Mouse (Mus musculus) C2C12 (cell line): ENCODE results near the gene Tex37.

Experiments
- CEBPB ChIP-seq: IDR thresholded peaks from one replicate; pipeline ENCODE4 v1.6.1; 2011; ENCODE audit warnings: low read depth, mild to moderate bottlenecking, control low read depth, moderate library complexity
- CTCF ChIP-seq: IDR thresholded peaks from one replicate; pipeline ENCODE4 v1.5.1; 2011; ENCODE audit not compliant: control insufficient read depth, insufficient read depth, insufficient read length
- MAX ChIP-seq: IDR thresholded peaks from one replicate; pipeline ENCODE4 v1.6.1; 2011; ENCODE audit warnings: mild to moderate bottlenecking, control low read depth
- MYOG ChIP-seq: IDR thresholded peaks from one replicate; pipeline ENCODE4 v1.6.1; 2011; ENCODE audit not compliant: control insufficient read depth, insufficient read length; ENCODE audit errors: extremely low read depth
- USF1 ChIP-seq: IDR thresholded peaks from one replicate; pipeline ENCODE4 v1.6.1; 2011; ENCODE audit warnings: low read depth, mild to moderate bottlenecking, control low read depth, moderate library complexity

DNA sequence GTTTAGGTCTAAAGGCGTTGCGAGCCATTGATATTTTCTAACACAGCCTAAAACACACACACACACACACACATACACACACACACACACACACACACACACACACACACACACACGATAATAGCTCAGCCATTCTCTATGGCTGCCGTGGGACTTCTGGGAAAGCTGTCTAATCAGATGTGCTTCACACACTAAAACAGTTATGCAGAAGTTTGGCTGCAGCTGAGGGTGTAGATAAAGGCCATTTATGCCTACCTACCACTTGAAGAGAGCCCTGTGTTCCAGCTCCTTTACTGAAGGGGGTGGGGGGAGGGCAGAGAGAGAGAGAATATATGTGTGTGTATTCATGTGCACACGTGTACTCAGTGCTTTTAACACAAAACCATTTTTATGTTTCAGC is 15.0 kb downstream of the Tex37 start:
- TF ChIP-seq CTCF (no peak), MAX (no peak), USF1 (no peak), MYOG (no peak), CEBPB (no peak)
